33 mouse cellular contexts compared by ENCODE assay signal in genomic region chr12:76770841-76771500, GRCm38 (mm10). TPM values are rescaled to one million over a fixed set of nuclear protein-coding genes. Genes with fewer than 3 reads are reported as not detected.
"Had no signal": no experiment of that assay in that cellular context is flagged by ENCODE, and none has a peak within 500 bp of the region (broad histone marks: within the 10 kb centered on the region; RNA-seq: fewer than 3 reads in every experiment).

No protein-coding gene starts in this region.

- H3K9ac ChIP-seq: embryonic facial prominence, embryonic 12.5 days; embryonic facial prominence, embryonic 13.5 days; embryonic facial prominence, embryonic 15.5 days; forebrain, embryonic 12.5 days; forebrain, embryonic 13.5 days; forebrain, embryonic 15.5 days; forebrain, postnatal 0 days had no signal

- H3K9me3 ChIP-seq: embryonic facial prominence, embryonic 10.5 days; embryonic facial prominence, embryonic 12.5 days; embryonic facial prominence, embryonic 13.5 days; embryonic facial prominence, embryonic 15.5 days; forebrain, embryonic 10.5 days; forebrain, embryonic 12.5 days; forebrain, embryonic 13.5 days; forebrain, embryonic 15.5 days had no signal

- H3K27me3 ChIP-seq: embryonic facial prominence, embryonic 12.5 days; embryonic facial prominence, embryonic 13.5 days; embryonic facial prominence, embryonic 15.5 days; forebrain, embryonic 12.5 days; forebrain, embryonic 13.5 days; forebrain, embryonic 15.5 days had no signal

- H3K27ac ChIP-seq: embryonic facial prominence, embryonic 10.5 days; embryonic facial prominence, embryonic 12.5 days; embryonic facial prominence, embryonic 13.5 days; embryonic facial prominence, embryonic 15.5 days; forebrain, embryonic 10.5 days; forebrain, embryonic 12.5 days; forebrain, embryonic 13.5 days; forebrain, embryonic 15.5 days; gastrocnemius, adult 2 months; heart, adult 2 months had no signal

- H3K4me2 ChIP-seq: embryonic facial prominence, embryonic 12.5 days; embryonic facial prominence, embryonic 13.5 days; embryonic facial prominence, embryonic 15.5 days; forebrain, embryonic 12.5 days; forebrain, embryonic 13.5 days; forebrain, embryonic 15.5 days had no signal

- DNase-seq: cerebellum, adult 8-10 months; cerebellum, adult 9-10 months; cerebellum, adult 9-11 months; cerebellum, postnatal 10 days; cerebellum, postnatal 14 days; cerebellum, postnatal 25 days; cerebellum, postnatal 36 days; embryo, embryonic 11 days; forebrain, postnatal 0 days; gastrocnemius, adult 2 months; gastrocnemius, postnatal 10 days; gastrocnemius, postnatal 14 days; gastrocnemius, postnatal 25 days; gastrocnemius, postnatal 36 days; heart, adult 18-20 months; heart, adult 2 months had no signal

- H3K36me3 ChIP-seq: embryonic facial prominence, embryonic 10.5 days; embryonic facial prominence, embryonic 12.5 days; forebrain, embryonic 10.5 days; forebrain, embryonic 12.5 days; forebrain, embryonic 15.5 days had no signal

- ATAC-seq: forebrain, embryonic 13.5 days; forebrain, embryonic 14.5 days; forebrain, embryonic 15.5 days; forebrain, embryonic 16.5 days; forebrain, postnatal 0 days had no signal

- H3K4me3 ChIP-seq: embryonic facial prominence, embryonic 10.5 days; embryonic facial prominence, embryonic 12.5 days; embryonic facial prominence, embryonic 13.5 days; embryonic facial prominence, embryonic 15.5 days; erythroblast, embryonic 14.5 days; forebrain, embryonic 10.5 days; forebrain, embryonic 12.5 days; forebrain, embryonic 13.5 days; forebrain, embryonic 15.5 days; gastrocnemius, adult 2 months; heart, adult 2 months had no signal

RNA-seq across cellular contexts. Expression of gene Gpx2, which starts 24.4 kb away (rescaled TPM):
- total RNA-seq: common myeloid progenitor, adult 5-6 weeks; forebrain, postnatal 0 days; gastrocnemius, adult 18-20 months; gastrocnemius, adult 2 months; gastrocnemius, adult 8-10 months; gastrocnemius, postnatal 10 days; gastrocnemius, postnatal 14 days; gastrocnemius, postnatal 25 days; gastrocnemius, postnatal 36 days; gastrocnemius, postnatal 4 days; granulocyte monocyte progenitor cell, adult 5-6 weeks; heart, adult 2 months; heart, adult 8-10 months had no signal
- polyA plus RNA-seq: erythroblast, embryonic 14.5 days; forebrain, embryonic 14.5 days; forebrain, embryonic 15.5 days had no signal

RNA-seq across cellular contexts. Expression of gene Rab15, which starts 51.7 kb away (rescaled TPM):
- total RNA-seq: common myeloid progenitor, adult 5-6 weeks; granulocyte monocyte progenitor cell, adult 5-6 weeks had no signal
- polyA plus RNA-seq: erythroblast, embryonic 14.5 days had no signal
